Mouse (Mus musculus): ENCODE data around the gene Tagln2. TPM values are rescaled to one million over a fixed set of nuclear protein-coding genes. Genes with fewer than 3 reads are reported as not detected.

Gene Tagln2
- total RNA-seq (2015) (667 and 741 TPM in 2 replicates), total RNA-seq (2017) (334 and 340 TPM in 2 replicates)

- peak; percentile 30 for ATAC-seq (ENCODE audit: poor library complexity, severe bottlenecking)
Measured at GRCm38 (mm10) chr1:172499765-172500441, at the start of gene Tagln2. Gene Tagln2, plus strand, starts transcription at chr1:172500047.

DNA sequence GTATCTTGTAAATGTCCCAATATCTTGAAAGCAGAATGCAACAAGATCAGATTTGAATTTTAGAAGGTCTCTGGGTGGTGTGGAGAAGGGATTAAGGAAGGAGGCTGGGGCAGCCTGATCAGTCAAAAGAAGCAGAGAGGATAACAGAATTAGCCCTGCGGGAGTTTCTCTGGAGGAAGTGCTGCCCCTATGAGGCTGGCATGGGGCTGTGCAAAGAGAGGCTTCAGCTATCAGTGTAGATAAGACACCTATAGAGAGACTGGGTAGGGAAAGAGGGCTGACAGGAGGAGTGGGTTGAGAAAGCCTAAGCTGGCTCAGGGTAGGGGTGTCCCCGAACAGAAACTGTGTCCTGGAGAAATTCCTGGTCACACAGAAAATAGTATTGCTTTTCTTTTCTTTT, 49.6 kb upstream of the Tagln2 start:
- no peak for ATAC-seq (ENCODE audit: poor library complexity, severe bottlenecking)

- peak; percentile 57 for ATAC-seq (ENCODE audit: poor library complexity, severe bottlenecking)
Measured at GRCm38 (mm10) chr1:172450848-172451470, 48.9 kb upstream of the Tagln2 start.

DNA sequence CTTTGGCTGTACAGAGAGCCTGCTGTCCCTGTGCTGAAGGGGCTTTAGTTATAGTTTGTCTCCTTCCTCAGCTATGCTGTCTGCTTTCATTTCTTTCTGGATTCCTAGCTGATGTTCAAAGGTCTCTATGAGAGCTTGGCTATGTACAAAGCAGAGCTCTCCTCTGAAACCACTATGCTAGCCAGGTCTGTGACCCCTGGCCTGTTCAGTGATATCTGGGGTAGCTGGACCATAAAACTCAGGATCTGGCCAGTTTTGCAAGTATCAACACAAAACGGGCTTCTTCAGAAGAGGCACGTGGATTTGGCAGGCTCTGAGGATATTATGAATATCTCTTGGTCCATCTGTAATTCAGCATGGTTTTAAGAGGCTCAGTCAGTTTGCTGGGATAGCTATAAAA, 46.9 kb upstream of the Tagln2 start:
- ATAC-seq (ENCODE audit: poor library complexity, severe bottlenecking): no peak

DNA sequence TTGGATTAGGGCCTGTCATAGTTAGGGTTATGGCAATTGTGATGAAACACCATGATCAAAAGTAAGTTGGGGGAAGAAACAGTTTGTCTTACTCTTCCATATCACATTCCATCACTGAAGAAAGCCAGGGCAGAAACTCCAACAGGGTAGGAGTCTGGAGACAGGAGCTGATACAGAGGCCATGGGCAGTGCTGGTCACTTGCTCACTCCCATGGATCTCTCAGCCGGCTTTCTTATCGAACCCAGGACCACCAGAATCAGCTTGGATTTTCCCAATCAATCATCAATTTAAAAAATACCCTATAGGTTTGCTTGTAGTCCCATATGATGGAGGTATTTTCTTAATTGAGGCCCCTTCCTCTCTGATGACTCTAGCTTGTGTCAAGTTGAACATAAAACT, 46.0 kb upstream of the Tagln2 start:
- ATAC-seq (ENCODE audit: poor library complexity, severe bottlenecking): no peak

GRCm38 (mm10) chr1:172455416-172455815, 44.4 kb upstream of the Tagln2 start:
- ATAC-seq (ENCODE audit: poor library complexity, severe bottlenecking): peak; percentile 43

DNA sequence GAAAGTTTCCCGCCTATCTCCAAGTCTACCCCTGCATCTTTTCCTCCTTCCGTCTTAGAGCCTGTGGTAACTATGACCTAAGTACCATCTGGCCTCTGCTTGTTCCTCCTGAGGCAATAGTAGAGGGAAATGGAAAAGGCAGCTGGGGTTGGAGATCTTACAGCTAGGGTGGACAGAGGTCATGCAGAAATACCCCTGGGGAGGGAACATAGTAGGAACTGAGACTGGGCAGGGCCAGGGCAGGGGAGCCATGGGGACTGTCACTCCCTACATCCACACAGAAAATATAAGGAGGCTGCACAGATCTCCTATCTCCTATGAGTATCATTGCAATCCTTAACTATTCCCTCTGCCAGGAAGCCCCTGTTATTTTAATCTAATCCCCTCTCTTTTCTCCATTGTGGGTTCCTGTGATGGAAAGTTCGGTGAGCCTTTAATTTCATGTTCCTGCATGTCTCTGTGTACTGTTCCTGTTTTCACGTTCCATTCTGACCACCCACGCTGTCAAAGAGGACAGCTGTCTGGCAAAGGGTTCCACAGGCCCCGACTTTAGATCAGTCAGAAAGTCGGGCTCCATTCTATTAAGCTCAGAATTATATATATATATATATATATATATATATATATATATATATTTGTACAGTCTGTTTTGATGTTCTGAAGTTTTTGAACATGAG, 43.7 kb upstream of the Tagln2 start:
- ATAC-seq (ENCODE audit: poor library complexity, severe bottlenecking): peak; percentile 94

DNA sequence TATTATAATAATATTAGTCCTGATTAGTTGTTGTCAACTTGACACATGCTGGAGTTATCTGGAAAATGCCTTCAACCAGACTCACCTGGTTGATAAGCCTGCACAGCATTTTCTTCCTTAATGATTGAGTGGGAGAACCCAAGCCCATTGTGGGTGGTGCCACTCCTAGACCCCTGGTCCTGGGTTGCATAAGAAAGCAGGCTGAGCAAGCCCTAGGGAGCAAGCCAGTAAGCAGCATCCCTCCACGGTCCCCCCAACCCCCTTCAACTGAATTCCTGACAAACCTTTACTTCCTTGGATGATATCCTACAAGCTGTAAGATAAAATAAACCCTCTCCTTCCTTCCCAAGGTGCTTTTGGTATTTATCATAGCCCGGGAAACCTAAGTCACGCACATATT, 42.7 kb upstream of the Tagln2 start:
- ATAC-seq (ENCODE audit: poor library complexity, severe bottlenecking): no peak

GRCm38 (mm10) chr1:172458041-172458440, 41.8 kb upstream of the Tagln2 start:
- no peak for ATAC-seq (ENCODE audit: poor library complexity, severe bottlenecking)

DNA sequence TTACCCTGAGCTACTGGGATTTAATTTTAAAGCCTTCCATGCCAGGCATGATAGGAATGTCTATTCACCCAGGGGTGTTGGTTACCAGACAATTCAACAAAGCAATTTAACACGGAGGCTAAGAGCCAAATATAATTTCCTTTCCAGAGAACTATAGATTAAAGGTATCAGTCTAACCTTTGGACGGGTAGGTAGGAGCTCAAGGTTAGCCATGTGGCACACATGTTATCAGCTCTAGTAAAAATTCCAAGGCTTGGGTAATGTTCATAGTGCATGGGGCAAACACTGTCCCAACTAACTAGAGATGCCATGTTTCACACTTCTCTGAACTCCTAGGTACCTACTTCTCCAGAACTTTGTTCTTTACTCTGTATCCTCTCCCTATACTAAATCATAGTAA, 38.2 kb upstream of the Tagln2 start:
- no peak for ATAC-seq (ENCODE audit: poor library complexity, severe bottlenecking)

DNA sequence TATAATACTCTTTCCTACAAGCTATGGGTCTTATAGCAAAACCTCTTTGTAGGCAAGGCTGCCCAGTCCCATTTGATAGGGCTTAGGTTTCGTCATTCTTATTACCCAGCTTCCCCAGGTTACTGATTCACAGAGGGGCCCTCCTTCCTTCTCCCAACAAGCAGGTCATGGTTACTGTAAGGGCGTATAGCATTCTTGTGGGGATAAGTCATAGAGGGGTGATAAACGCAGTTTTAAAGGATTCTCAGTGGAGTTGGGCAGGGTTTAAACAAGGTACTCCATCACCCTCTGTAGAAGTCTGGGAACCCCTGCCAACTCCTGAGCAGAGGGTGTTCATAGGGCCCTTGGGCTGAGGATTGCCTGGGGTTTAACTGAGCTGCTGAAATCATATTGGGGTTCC, 37.3 kb upstream of the Tagln2 start:
- ATAC-seq (ENCODE audit: poor library complexity, severe bottlenecking): no peak

DNA sequence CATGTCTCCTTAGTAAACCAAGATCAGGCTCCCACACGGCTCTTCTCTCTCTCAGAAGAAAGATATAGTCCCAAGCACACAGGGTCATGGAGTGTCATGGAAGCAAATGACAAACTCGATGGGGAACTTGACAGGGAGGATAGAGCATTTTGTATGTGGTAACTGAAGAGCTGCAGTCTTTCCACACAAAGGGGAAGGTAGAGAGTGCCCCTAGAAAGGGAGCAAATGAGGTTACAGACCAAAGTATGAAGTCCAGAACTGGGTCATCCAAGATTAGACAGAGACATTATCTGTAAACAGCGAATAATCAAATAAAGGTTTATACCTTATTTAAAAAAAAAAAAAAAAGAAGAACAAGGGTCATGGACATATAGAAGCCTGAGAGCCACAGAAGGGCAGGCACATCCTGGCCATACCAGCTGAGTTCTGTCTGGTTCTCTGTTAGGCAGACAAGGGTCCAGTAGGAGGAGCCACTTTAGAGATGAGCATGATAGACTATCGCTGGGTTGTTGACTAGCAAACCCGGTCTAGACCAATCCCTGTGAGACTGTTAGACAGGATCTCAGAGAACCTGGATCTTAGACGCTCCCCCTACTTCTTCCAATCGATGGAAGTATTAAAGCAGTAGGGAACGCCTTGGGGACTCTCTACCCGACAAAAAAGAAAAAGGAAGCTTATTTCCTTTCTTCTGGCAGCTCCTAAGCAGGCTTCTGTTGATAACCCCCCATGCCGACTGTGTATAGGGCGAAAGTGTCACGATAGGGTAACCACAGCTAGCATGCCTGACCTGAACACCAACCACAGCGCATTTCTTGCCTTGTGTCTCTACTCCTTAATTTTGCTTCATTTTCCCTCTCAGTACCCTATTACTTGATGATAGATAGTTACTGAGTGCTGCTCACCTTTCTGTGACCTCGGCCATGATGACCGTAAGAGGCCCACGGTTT, 36.2 kb upstream of the Tagln2 start:
- no peak for ATAC-seq (ENCODE audit: poor library complexity, severe bottlenecking)

- no peak for ATAC-seq (ENCODE audit: poor library complexity, severe bottlenecking)
Measured at GRCm38 (mm10) chr1:172468301-172468877, 31.5 kb upstream of the Tagln2 start.

DNA sequence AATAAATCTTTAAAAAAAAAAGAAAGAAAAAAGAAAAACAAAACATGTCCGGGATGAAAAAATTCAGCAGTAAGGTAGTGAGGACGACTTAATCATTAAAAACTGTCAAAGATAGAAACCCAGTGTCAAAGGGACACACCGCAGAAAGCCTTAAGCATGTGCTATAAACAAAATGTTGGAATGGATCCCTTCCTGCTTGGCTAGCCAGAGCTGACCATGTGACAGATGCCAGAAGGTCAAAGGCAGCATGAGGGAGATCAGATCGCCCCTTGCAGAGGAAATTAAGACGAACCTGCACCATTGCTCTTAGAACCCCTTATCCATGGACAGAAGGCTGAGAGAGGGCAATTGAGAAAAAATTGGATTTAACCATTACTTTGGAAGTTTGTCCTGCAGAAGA, 30.5 kb upstream of the Tagln2 start:
- ATAC-seq (ENCODE audit: poor library complexity, severe bottlenecking): no peak

- no peak for ATAC-seq (ENCODE audit: poor library complexity, severe bottlenecking)
Measured at GRCm38 (mm10) chr1:172469810-172470448, 29.9 kb upstream of the Tagln2 start.

DNA sequence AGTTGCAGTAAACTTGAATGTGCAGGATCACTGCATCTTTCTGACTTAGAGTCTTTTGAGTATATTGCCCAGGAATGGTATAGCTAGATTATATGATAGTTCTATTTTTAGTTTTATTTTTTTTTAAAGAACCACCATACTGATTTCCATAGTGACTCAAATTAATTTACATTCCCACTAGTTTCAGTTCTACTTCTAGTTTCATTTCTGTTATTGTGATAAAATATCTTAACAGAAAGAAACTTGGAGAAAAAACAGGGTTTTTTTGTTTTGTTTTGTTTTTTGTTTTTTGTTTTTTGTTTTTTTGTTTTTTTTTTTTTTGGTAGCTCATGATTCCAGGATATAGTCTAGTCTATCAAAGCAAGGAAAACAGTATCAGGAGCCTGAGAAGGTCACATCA, 26.9 kb upstream of the Tagln2 start:
- ATAC-seq (ENCODE audit: poor library complexity, severe bottlenecking): no peak

DNA sequence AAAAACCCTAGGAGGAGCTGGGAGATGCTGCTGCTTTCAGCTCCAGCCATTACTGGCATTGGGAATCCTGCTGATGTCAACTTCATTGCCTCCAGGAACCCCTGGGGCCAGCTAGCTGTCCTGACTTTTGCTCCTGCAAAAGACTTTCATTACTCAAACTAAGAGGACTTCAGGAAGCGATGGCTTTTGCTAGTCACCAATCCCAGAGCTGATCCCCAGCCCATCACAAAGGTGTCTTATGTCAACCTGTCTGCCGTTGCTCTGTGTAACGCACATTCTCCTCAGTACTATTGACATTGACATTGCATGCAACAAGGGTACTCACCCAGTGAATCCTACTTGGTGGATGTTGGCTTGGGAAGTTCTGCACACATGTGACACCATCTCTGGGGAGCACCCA, 25.7 kb upstream of the Tagln2 start:
- no peak for ATAC-seq (ENCODE audit: poor library complexity, severe bottlenecking)

DNA sequence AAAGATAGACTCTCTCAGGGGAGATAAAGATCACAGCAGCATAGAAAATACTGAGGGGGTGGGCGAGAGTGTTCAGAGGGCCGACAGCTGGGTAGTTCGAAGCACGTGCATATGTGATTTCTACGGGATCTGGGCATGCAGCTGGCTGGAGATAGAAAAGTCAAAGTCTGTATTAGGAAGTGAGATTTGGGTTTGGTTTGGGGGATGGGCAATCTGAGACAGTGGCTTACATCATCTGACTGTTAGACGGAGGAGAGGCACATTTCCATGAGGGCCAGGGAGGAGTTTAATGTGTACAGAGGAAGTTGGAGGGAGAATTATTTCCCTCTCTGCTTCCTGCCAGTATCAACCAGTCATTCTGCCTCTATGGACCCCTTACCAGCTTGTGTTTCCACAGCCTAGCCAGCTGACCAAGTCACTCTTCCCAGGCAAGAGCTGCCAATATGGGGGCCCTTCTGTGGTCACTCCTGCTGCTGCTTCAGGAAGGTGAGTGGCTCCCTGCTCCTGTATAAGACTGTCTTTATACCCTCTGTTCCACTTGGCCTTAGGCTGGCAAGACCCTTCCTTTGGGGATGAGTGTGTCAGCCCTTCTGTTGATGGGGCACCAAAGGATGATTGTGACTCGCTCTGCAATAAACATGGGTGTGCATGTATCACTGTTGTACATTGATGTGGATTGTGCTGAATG, 24.6 kb upstream of the Tagln2 start, which contains the start of gene Slamf9:
Slamf9 (plus strand) TSS at position 305 of the 688 bp plus-strand sequence.
- ATAC-seq (ENCODE audit: poor library complexity, severe bottlenecking): peak; percentile 91

DNA sequence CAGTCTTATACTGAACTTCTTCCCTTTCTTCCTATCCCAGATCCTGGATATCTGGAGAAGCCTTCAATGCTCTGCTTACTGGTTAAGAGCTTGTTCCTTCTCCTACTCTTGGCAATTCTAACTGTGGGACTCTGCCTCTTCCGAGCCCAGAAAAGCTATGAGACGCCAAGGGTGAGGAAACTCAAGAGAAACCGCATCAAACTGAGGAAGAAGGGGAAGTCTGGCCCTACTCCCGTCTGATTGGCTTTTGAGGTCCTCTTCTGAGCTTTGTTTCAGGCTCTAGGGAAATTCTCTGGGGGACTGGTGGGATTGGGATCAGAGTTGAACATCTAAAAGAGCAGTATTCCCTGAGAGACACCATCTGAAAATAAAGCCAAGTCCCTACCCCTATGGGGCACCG, 21.8 kb upstream of the Tagln2 start:
- peak; percentile 44 for ATAC-seq (ENCODE audit: poor library complexity, severe bottlenecking)

Data from megakaryocyte, adult 5-6 weeks (primary cell).